Mouse (Mus musculus) right cerebral cortex, postnatal 25 days (tissue): ENCODE measurements around the gene Tgtp2.
"Not testable (repeated sequence)": the region's sequence is repeated elsewhere in the genome, so short reads cannot be mapped to it uniquely, and the experiment has no call there.

Source experiments
- DNase-seq: peaks from one replicate; pipeline ENCODE4 v3.0.0; 2022

Tgtp2 gene

DNA sequence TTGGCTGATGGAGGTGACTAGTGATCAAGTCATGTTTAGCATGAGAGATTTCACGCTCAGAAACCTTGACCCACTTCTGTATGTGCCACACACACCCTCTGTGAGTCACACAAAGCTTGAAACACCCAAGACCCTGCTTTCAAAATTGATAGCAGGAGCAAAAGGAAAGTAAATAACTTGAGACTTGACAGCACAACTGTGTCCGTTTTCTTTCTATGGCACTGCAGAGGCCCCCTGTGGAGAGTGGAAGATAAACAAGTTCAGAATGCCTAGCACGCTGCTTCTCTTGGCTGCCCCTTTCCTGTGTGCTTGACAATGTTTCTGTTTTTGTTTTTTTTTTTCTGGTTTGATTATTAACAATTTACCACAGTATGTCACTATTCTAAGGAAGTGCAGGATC lies 20.9 kb upstream of the Tgtp2 start:
- no peak for DNase-seq

DNA sequence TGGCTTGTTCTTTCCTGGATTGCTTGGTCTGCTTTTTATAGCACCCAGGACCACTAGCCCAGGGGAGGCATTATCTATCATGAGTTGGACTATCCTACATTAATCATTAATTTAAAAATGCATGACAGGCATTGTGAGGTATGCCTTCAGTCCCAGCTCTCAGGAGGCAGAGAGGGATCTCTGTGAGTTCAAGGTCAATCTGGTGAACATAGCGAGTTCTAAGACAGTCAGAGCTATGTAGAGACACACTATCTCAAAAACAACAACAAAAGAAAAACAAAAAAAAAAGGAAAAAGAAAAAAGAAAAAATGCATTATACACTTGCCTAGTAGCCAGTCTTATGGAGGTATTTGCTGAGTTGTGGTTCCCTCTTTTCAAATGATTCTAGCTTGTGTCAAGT lies 20.4 kb upstream of the Tgtp2 start:
- no peak for DNase-seq

DNA sequence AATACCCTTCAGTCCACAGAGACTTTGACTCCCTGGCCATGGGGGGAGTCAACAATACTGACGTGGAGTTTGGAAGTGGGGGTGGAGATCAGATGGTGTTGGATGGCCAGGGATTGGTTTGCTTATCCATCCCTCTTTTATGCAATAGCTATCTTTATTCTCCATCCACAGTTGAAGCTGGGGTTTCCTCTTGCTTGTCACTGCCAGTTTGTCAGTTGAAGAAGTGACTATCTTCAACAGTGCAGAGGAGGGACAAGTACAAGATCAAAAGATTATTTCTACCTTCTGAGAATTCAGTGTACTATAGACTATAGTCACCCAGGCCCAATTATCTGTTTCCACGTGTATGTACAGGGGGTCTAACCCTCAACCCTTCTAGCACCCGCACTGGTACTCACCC lies 19.8 kb upstream of the Tgtp2 start:
- DNase-seq: no peak

DNA sequence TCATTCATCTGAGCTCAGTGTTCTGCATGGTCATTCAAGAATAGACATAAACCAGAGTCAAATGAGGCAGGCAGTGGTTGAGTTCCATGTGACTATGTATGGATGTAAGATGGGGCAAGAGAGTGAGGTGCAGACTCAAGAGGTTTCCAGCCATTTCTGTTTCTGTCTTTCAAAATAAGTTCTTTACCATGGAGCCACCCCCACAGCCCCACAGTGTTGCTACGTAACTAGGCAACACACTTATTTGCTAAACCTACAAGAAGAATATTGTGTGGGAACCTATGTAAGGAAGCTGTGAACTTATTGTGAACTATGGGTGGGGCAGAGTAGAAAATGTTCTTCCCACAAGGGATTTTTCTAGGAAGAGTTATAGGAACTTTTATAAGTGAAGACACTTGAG lies 19.1 kb upstream of the Tgtp2 start:
- no peak for DNase-seq

DNA sequence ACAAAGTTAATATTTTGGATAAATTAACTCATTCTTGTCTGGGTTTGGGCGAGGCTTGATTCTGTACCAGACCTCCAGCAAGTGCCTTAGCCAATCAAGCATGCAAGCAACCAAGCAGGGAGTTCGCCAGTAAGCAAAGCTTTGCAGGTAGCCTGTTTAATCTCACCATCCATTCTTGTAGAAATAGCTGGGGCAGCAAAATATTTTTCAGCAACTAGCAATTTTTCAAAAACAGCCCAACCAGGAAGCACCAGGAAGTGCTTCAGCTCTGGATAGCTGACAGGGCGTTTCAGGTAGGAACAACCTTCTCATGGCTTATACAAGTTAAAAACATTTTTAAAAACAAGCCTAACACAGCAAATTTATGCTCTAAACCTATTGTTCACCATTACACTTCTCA lies 17.9 kb upstream of the Tgtp2 start:
- no peak for DNase-seq

DNA sequence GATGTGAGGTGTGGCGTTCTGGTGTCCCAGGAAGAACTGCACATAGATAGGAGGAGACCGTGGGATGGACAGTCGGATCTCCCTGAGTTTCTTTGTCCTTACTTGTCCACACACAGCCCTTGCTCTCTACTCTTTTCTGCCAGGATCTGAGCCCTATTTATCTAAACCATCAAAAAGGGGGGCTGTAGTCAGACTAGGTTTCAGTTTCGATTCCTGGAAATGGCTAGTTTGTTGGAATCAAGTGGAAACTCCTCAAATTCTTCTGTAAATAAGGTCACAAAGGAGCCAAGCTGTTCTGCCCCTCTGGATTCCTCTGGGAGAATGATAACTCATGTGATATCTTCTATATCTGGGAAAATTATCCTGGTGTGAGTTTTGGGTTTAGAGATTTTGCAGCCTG lies 17.4 kb upstream of the Tgtp2 start:
- no peak for DNase-seq

DNA sequence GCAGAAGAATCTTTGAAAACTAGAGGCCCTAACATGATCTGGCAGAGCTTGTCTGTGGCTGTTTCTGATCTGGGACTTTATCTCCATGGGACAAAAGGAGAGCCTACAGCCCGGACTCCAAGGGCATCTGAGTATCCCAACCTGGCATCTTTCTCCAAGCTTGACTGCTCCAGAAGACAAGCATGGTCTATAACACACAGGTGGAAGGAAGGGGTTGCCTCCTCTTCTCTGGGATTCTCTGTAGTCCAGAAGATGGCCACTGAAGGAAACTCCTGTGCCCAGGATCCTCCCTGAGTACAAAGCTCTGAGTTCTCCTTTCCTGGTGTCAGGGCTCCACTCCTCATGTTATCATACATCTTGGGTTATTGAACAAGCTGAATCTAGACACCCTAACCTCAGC lies 16.6 kb upstream of the Tgtp2 start:
- DNase-seq: no peak

DNA sequence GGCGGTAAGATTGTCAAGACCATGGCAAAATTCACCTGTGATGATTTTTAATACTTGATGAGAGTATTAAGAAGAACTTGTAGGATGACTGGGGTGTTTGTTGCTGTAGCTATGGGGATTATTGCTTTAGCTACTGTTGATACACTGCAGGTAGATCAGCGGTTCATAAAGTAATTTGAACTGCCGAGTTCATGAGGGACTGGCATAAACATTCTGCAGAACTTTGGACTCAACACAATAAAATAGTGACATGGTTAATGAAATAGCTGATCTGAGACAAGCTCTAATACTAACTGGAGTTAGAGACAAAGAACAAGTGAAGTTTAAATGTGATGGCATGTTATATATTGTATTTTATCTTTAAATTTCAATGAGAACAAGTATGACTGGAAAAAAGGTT lies 14.7 kb upstream of the Tgtp2 start:
- DNase-seq: no peak

DNA sequence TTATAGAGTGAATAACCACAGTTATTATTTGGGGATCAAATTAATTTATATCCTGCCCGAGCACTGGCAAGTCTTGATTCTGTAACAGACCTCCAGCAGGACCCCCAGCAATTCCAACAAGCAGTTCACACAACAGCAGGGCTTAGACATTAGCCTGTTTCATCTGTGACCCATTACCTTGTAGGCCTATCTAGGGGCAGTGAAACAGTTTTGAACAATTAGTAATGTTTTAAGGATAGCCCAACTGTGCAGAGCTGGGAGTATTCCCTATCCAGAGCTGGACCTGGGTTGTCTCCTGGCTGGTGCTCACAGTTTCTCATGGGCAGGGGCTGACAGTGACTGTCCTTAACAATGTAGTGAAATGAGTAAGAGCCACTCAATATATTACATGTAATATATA lies 13.0 kb upstream of the Tgtp2 start:
- DNase-seq: no peak

DNA sequence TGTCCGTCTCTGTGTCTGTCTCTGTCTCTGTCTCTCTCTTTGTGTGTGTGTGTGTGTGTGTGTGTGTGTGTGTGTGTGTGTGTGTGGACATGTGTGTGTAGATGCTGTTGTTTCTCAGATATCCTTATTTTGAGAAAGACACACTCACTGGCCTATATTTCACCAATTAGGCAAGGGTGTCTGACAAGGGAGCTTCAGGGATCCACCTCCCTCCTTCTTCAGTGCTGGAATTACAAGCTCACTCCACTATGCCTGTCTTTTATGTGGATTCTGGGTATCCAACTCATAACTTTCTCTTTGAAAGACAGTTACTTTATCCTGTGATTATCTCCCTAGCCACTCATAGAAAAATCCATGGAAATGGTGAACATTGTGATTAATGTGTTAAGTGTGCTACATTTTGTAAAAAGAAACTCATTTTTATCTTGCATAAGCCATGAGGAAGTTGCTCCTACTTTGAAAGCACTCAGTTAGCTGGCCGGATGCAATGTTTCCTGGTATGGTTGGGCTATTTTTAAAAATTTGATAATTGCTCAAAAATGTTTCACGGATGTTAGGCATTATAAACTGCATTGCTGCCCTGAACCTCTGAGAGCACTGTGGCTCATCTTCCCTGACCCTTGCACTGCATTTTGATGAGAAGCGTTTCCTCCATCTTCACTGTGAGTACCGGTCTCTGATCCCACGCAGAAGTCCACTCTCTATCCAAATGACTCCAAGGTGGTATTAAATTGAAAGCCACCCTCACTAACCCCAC lies 12.2 kb upstream of the Tgtp2 start, which contains the start of gene Ifi47:
Ifi47 (plus strand) TSS at position 587 of the 757 bp plus-strand sequence.
- not testable (repeated sequence) for DNase-seq

DNA sequence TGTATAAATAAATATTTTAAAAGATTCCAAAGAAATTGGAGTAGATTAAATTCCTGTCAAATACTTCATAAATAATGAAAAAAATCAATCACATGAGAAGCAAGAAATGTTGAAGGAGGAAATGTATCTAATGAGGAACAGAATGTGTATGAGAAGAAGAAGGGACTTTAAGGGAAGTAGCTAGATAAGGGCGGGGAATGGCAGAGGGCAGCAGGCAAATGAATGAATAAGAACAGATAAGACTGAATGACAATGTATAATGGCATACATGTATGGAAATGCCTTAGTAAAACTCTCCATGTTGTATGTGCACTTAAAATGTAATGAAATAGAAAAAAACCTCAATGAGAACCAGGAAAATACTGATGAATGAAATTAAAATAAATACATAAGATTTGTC lies 4.4 kb upstream of the Tgtp2 start:
- DNase-seq: no peak

DNA sequence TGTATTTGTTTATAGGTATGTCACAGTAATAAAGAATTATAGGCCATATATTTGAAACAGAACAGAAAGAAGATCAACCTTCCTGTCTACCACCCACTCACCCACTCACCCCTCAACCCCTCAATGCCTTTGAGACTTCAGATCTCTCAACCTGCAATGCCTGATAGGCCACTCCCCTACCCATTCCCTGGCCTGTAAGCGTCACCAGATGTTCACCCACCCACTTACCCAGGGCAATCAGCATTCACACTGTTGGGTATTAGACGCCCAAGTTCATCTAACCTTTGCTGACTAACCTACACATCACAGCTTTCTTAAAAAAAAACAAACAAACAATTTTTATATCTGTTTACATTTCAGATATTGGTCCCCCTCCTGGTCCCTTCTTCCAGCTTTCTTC lies 2.1 kb downstream of the Tgtp2 start:
- not testable (repeated sequence) for DNase-seq

DNA sequence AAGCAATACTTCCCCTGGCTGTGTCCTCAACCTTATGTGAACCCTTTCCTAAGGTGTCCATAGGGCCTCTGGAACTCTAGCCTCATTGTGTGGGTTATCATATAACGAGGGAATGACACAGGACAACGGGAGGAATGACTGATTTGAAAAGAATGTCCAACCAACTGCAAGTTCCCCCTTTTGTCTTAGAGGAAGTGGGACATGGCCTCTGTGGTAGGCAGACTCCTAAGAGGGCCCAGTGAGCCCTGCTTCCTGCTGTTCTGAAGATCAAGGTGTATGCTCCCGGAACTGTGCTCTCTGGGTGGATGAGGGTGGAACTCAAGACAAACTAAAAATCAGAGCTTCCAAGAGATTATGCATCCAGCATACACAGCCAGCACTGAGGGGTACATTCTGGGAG lies 3.9 kb downstream of the Tgtp2 start:
- not testable (repeated sequence) for DNase-seq

DNA sequence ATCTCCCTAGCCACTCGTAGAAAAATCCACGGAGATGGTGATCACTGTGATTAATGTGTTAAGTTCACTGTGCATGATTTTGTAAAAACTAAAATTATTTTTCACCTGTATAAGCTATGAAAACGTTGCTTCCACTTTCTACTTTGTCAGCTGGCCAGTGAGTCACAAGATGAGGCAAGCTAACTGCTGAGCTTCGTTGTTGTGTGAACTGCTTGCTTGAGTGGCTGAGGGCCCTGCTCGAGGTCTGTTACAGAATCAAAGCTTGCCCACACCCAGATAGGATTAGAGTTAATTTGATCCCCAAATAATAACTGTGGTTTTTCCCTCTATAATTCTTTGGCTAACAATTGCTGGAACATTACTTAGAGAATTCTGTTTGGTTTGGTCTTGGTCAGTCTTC lies 12.1 kb downstream of the Tgtp2 start:
- DNase-seq: not testable (repeated sequence)

DNA sequence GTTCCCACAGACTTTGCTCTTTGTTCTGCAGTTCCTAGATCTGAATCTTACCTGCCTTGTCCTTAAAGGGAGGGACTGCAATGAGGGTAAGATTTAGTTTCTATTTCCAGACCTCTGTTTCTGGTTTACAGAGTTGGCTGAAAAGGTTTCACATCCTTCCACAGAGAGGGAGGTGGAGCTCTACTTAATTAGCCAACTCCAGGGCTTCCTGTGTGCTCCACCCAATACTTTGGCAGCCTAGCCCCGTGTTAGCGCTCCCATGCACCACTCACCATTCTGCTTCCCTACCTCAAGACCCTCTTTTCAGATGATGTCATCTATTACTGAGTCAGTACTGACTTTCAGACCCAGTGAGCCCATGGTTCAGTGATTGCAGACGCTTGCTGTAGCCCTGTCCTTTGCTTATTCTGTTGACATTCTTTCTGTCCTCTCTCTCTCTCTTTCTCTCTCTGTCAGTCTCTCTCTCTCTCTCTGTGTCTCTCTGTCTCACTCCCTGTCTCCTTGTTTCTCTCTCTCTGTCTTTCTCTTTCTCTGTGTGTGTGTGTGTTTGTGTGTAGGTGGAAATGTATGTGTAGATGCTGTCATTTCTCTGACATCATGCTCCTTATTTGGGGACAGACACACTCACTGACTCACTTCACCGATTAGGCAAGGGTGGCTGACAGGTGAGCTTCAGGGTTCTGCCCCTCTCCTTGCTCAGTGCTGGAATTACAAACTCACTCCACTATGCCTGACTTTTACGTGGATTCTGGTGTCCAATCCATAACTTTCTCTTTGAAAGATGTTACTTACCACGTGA lies 12.7 kb downstream of the Tgtp2 start, which contains the start of gene 9930111J21Rik2:
9930111J21Rik2 (minus strand) TSS at position 150 of the 799 bp plus-strand sequence.
- DNase-seq: not testable (repeated sequence)

DNA sequence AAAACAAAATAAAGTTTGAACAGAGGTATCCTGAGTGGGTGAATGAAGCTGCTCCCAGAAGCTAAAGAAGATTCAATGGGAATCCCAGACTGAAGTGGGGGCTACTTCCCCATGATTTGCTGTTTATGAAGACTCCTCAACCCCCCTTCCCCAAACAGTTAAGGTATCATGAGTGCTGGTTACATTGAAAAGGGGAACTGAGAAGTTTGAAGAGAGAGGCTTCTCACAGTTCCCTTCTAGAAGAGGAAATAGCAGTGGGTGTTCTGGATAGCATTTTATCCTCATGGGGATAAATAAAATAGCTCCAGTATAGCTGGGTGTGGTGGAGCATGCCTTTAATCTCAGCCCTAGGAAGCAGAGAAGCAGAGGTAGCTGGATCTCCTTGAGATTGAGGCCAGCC lies 13.9 kb downstream of the Tgtp2 start:
- not testable (repeated sequence) for DNase-seq

DNA sequence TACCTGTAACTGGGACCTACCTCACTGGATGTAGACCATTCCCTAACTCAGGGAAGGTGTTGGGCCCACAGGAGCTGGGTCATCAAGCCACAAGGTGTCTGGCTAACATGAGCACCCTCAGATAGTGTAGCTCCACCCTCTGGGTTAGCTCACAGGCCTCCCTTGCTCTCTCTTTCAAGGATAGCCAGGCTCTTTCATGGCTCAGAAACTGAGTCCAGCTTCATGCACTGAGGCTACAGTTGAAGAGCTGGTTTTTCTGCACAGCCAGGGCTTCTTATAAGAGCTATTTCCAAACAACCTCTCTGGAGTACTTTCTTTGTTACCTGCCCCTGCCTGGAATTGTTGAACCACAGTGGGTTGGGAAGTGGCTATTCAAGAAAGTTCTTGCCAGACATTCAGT lies 51.9 kb downstream of the Tgtp2 start:
- not testable (repeated sequence) for DNase-seq
